Mouse (Mus musculus): Measurements from ENCODE around the gene Gimap8.

DNA sequence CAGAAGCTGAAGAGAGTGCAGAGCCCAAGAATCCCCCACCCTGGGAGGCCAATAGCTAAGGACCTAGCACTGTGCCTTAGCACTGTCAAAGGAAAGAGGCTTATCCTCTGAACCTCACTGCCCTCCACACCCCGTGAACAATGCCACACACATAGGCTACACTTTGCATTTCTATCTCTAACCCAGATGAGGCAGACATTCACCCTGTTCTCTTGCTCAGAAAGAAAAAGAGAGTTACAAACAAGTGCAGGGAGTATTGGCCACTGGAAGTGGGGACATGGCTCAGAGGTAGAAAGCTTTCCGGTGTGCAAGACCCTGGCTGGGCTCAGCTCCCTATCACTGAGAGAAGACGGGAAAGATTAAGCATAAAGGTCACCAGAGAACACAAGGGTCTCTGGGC, 59.1 kb downstream of the Gimap8 start:
- TF ChIP-seq RAD21 (IDR thresholded peaks at IDR 0.05; ENCODE audit: low read depth, low read length) (no peak), POLR2A (IDR thresholded peaks at IDR 0.05; ENCODE audit: low read depth, low read length) (0 out of 2 replicates have a peak, but pooled peaks have one; percentile 22), CHD1 (IDR thresholded peaks at IDR 0.05; ENCODE audit: low read depth, low read length) (no peak), CTCF (conservative IDR thresholded peaks at IDR 0.05 in 1 of 2, IDR thresholded peaks at IDR 0.05 in 1 of 2; ENCODE audit: low read depth in 2 of 2, low read length in 2 of 2) (no peak), ELF1 (IDR thresholded peaks at IDR 0.05; ENCODE audit: low read depth, low read length) (no peak), USF2 (conservative IDR thresholded peaks at IDR 0.05; ENCODE audit: low read depth, low read length) (no peak), MAFK (IDR thresholded peaks at IDR 0.05; ENCODE audit: insufficient replicate concordance, low read length) (no peak), TCF12 (IDR thresholded peaks at IDR 0.05; ENCODE audit: low read depth, low read length) (no peak), MYC (IDR thresholded peaks at IDR 0.05; ENCODE audit: low read depth, low read length) (no peak), NELFE (IDR thresholded peaks at IDR 0.05; ENCODE audit: low read depth, low read length) (no peak), JUND (conservative IDR thresholded peaks at IDR 0.05; ENCODE audit: low read depth, low read length) (no peak), UBTF (IDR thresholded peaks at IDR 0.05; ENCODE audit: low read depth, low read length) (0 out of 2 replicates have a peak, but pooled peaks have one; percentile 46)
